Mouse (Mus musculus): ENCODE measurements around the gene Slc25a34. TPM values are rescaled to one million over a fixed set of nuclear protein-coding genes. Genes with fewer than 3 reads are reported as not detected.

Gene Slc25a34
- polyA plus RNA-seq, 1 experiment, result 2.9 TPM

- Histone ChIP-seq H3K27me3 (ENCODE audit: control insufficient read depth, insufficient read depth, low read length) (no peaks in the 10 kb centered on the region), H3K36me3 (ENCODE audit: control insufficient read depth, insufficient read depth, low read length) (no peaks in the 10 kb centered on the region; the same call in 1 of the 2 replicates), H3K4me1 (ENCODE audit: control insufficient read depth, insufficient read depth, low read length) (peaks cover 22% of the 10 kb centered on the region), H3K4me3 (ENCODE audit: control insufficient read depth, low read depth, low read length) (no peak overlapping the region), H3K27ac (ENCODE audit: control insufficient read depth, insufficient read depth, low read depth, low read length) (no peak overlapping the region)
- TF ChIP-seq CTCF (IDR thresholded peaks at IDR 0.05; ENCODE audit: control insufficient read depth, insufficient read depth, insufficient replicate concordance, low read depth, low read length), result no peak
- TF ChIP-seq POLR2A (IDR thresholded peaks at IDR 0.05; ENCODE audit: control insufficient read depth, low read depth, low read length), result no peak
Measured at GRCm38 (mm10) chr4:141632111-141632873, 8.7 kb upstream of the Slc25a34 start.

- H3K36me3 ChIP-seq (ENCODE audit: control insufficient read depth, insufficient read depth, low read length), result no peaks in the 10 kb centered on the region; the same call in 1 of the 2 replicates
- H3K27ac ChIP-seq (ENCODE audit: control insufficient read depth, insufficient read depth, low read depth, low read length), result no peak overlapping the region
- no peak for TF ChIP-seq POLR2A (IDR thresholded peaks at IDR 0.05; ENCODE audit: control insufficient read depth, low read depth, low read length)
- no peak for TF ChIP-seq CTCF (IDR thresholded peaks at IDR 0.05; ENCODE audit: control insufficient read depth, insufficient read depth, insufficient replicate concordance, low read depth, low read length)
- H3K27me3 ChIP-seq (ENCODE audit: control insufficient read depth, insufficient read depth, low read length), result no peaks in the 10 kb centered on the region
- H3K4me1 ChIP-seq (ENCODE audit: control insufficient read depth, insufficient read depth, low read length), result peaks cover 22% of the 10 kb centered on the region
- no peak overlapping the region for H3K4me3 ChIP-seq (ENCODE audit: control insufficient read depth, low read depth, low read length)
Measured at GRCm38 (mm10) chr4:141631250-141631649, 7.6 kb upstream of the Slc25a34 start.

- Histone ChIP-seq H3K4me1 (ENCODE audit: control insufficient read depth, insufficient read depth, low read length) (peaks cover 22% of the 10 kb centered on the region), H3K36me3 (ENCODE audit: control insufficient read depth, insufficient read depth, low read length) (no peaks in the 10 kb centered on the region; the same call in 1 of the 2 replicates), H3K27me3 (ENCODE audit: control insufficient read depth, insufficient read depth, low read length) (no peaks in the 10 kb centered on the region), H3K4me3 (ENCODE audit: control insufficient read depth, low read depth, low read length) (peak overlapping the region; percentile 12; the same call in 1 of the 2 replicates), H3K27ac (ENCODE audit: control insufficient read depth, insufficient read depth, low read depth, low read length) (no peak overlapping the region)
- no peak for TF ChIP-seq POLR2A (IDR thresholded peaks at IDR 0.05; ENCODE audit: control insufficient read depth, low read depth, low read length)
- TF ChIP-seq CTCF (IDR thresholded peaks at IDR 0.05; ENCODE audit: control insufficient read depth, insufficient read depth, insufficient replicate concordance, low read depth, low read length), result no peak
Measured at GRCm38 (mm10) chr4:141630021-141630420, 6.4 kb upstream of the Slc25a34 start.

- H3K36me3 ChIP-seq (ENCODE audit: control insufficient read depth, insufficient read depth, low read length), result no peaks in the 10 kb centered on the region; the same call in 1 of the 2 replicates
- no peaks in the 10 kb centered on the region for H3K27me3 ChIP-seq (ENCODE audit: control insufficient read depth, insufficient read depth, low read length)
- peak overlapping the region; percentile 75 for H3K4me3 ChIP-seq (ENCODE audit: control insufficient read depth, low read depth, low read length)
- TF ChIP-seq CTCF (IDR thresholded peaks at IDR 0.05; ENCODE audit: control insufficient read depth, insufficient read depth, insufficient replicate concordance, low read depth, low read length), result no peak
- no peak for TF ChIP-seq POLR2A (IDR thresholded peaks at IDR 0.05; ENCODE audit: control insufficient read depth, low read depth, low read length)
- peak overlapping the region; percentile 55; the same call in 1 of the 2 replicates for H3K27ac ChIP-seq (ENCODE audit: control insufficient read depth, insufficient read depth, low read depth, low read length)
- peaks cover 22% of the 10 kb centered on the region for H3K4me1 ChIP-seq (ENCODE audit: control insufficient read depth, insufficient read depth, low read length)
Measured at GRCm38 (mm10) chr4:141628661-141629060, 5.0 kb upstream of the Slc25a34 start.

- H3K4me1 ChIP-seq (ENCODE audit: control insufficient read depth, insufficient read depth, low read length), result peaks cover 21% of the 10 kb centered on the region
- no peaks in the 10 kb centered on the region for H3K27me3 ChIP-seq (ENCODE audit: control insufficient read depth, insufficient read depth, low read length)
- TF ChIP-seq POLR2A (IDR thresholded peaks at IDR 0.05; ENCODE audit: control insufficient read depth, low read depth, low read length) (no peak), CTCF (IDR thresholded peaks at IDR 0.05; ENCODE audit: control insufficient read depth, insufficient read depth, insufficient replicate concordance, low read depth, low read length) (no peak)
- H3K4me3 ChIP-seq (ENCODE audit: control insufficient read depth, low read depth, low read length), result no peak overlapping the region; the same call in 1 of the 2 replicates
- H3K27ac ChIP-seq (ENCODE audit: control insufficient read depth, insufficient read depth, low read depth, low read length), result no peak overlapping the region
- no peaks in the 10 kb centered on the region; the same call in 1 of the 2 replicates for H3K36me3 ChIP-seq (ENCODE audit: control insufficient read depth, insufficient read depth, low read length)
Measured at GRCm38 (mm10) chr4:141627502-141627901, 3.9 kb upstream of the Slc25a34 start.

GRCm38 (mm10) chr4:141625774-141626550, 2.3 kb upstream of the Slc25a34 start:
- Histone ChIP-seq H3K27ac (ENCODE audit: control insufficient read depth, insufficient read depth, low read depth, low read length) (no peak overlapping the region), H3K36me3 (ENCODE audit: control insufficient read depth, insufficient read depth, low read length) (no peaks in the 10 kb centered on the region; the same call in 1 of the 2 replicates)
- TF ChIP-seq CTCF (IDR thresholded peaks at IDR 0.05; ENCODE audit: control insufficient read depth, insufficient read depth, insufficient replicate concordance, low read depth, low read length) (no peak), POLR2A (IDR thresholded peaks at IDR 0.05; ENCODE audit: control insufficient read depth, low read depth, low read length) (no peak)

More at GRCm38 (mm10) chr4:141625774-141626550, 2.3 kb upstream of the Slc25a34 start:
- no peak overlapping the region for H3K4me3 ChIP-seq (ENCODE audit: control insufficient read depth, low read depth, low read length)
- H3K4me1 ChIP-seq (ENCODE audit: control insufficient read depth, insufficient read depth, low read length), result peaks cover 11% of the 10 kb centered on the region
- no peaks in the 10 kb centered on the region for H3K27me3 ChIP-seq (ENCODE audit: control insufficient read depth, insufficient read depth, low read length)
